Mouse (Mus musculus) thymus, postnatal 25 days (tissue): ENCODE data around the gene Cct3.
"Not testable (repeated sequence)": the region's sequence is repeated elsewhere in the genome, so short reads cannot be mapped to it uniquely, and the experiment has no call there.

Source experiments
- DNase-seq: peaks from one replicate; pipeline ENCODE4 v3.0.0; 2022

Gene Cct3

DNA sequence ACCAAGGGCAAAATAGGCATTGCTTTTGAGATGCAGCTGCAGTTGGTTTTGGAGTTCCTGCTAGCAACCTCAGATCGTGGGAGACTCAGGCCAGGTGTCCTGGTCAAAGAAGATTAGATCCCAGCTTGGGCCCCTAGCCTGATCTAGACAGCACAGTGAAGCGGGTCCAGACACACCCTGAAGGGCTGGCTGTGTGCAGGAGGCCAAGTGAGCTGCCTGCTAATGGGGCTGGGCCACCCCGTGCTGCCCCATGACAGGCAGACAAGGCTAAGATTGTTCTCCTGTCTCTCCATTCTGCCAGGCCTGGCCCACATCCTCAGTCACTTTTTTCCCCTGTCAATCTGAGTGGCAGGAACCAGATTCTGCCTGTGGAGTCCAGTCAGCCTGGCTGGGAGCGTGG lies 66.8 kb downstream of the Cct3 start:
- DNase-seq: no peak

DNA sequence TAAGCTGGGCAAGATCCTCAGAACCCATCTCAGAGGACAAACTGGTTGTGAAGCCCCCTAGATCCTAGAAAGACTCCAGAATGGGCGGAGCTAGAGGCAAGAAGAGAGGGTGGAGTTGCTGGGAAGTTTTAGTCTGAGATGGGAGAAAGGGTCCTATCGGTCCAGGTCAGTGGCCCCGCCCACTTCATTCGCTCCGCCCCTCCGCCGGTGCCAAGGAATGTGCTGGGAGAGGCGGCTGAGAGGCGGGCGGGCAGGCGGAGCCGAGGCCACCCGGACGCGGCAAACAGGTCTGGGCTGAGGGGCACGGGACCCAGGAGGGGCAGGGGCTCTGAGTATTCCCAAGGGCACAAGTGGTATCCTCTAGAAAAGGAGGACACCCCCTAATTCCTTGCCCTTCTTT lies 67.4 kb downstream of the Cct3 start, which contains the start of gene Paqr6:
Paqr6 (plus strand) TSS at position 248 of the 400 bp plus-strand sequence.
- DNase-seq: no peak

DNA sequence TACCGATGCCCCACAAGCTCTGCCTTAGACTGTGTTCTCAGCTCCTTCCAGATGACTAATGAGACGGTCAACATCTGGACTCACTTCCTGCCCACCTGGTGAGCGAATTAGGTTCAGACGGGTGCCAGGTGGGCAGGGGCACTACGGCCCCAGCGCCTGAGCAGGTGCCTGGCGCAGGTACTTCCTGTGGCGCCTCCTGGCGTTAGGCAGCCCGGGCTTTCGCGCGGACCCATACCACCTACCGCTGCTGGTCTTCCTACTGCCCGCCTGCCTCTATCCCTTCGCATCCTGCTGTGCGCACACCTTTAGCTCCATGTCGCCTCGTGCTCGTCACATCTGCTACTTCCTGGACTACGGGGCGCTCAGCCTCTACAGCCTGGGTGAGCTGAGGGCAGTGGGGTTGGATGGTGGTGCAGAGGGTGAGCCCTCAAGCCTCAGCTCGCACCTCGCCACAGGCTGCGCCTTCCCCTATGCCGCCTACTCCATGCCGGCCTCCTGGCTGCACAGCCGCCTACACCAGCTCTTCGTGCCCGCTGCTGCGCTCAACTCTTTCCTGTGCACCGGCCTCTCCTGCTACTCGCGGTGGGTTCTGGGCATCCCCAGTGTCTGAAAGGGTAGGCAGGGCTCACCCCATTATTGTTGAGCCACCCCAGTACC lies 68.9 kb downstream of the Cct3 start:
- peak; percentile 19 for DNase-seq

DNA sequence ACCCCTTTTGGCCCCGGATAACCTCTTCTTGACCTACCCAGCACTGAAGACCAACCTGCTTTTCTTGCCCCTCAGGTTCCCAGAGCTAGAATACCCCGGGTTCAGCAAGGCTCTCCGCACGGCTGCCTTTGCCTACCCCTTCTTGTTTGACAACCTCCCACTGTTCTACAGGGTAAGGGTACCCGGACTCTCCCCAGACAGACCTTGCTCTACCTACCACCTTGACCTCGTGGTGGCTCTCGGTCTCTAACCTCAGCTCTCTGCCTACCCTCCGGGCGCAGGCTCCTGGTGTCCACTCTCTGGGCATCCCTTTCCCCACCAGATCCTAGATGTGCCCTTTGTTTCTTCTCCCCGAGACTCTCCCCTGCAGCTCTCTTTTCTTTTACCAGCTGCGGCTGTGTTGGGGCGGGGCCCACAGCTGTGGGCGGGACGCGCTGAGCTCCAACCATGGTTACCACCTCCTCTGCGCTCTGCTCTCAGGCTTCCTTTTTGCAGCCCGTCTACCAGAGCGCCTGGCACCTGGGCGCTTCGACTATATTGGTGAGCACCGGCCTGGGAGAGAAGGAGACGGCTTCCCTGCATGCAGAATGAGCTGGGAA lies 70.0 kb downstream of the Cct3 start:
- DNase-seq: peak; percentile 84

DNA sequence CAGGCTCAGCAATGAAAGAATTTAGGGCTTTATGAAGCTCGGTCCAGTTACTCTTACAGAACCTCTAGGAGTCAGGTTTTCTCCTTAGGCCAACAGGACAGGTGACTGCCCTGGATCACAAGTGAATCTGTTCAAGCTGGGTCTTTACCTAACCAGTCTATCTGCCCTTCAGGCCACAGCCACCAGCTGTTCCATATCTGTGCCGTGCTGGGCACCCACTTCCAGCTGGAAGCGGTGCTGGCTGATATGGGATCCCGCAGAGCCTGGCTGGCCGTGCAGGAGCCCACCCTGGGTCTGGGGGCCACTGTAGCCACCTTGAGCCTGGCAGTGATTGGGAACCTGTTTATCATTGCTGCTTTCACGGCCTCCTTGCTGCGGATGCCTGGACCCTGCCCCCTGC lies 70.6 kb downstream of the Cct3 start:
- DNase-seq: not testable (repeated sequence)

DNA sequence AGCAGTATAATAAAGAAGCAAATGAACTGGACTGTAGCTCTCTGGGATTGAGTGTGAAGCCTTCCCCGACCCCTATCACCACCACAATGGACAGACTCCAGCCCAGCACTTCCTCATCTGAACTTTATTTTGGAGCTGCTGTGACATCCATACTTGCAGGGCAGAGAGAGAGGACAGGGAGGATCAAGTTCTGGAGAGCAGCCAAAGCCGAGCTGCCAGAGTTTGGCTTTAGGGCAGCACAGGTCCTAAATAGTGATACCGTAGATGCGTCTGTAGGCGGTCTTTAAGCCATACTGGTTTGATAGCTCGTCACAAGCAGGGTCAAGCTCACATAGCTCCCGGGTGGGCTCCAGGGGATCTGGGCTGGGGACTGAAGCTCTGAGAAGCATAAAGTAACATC lies 71.6 kb downstream of the Cct3 start:
- not testable (repeated sequence) for DNase-seq
